Mouse (Mus musculus) liver, postnatal 0 days (tissue): ENCODE results near the gene Rnf41. TPM values are rescaled to one million over a fixed set of nuclear protein-coding genes. Genes with fewer than 3 reads are reported as not detected.
A peak's percentile ranks its signal among the peaks of the same experiment; 100 is the strongest.

Source experiments
- ATAC-seq: fragments of 200-750 bp; cut with Nextera tagmentation; 2 replicates; pipeline ENCODE4 v1.8.0; 2017; ENCODE audit warnings: mild to moderate bottlenecking, moderate library complexity
- DNase-seq: peaks from one replicate; pipeline ENCODE4 v3.0.0-alpha.2; 2016
- H3K27ac ChIP-seq: fragments of 300-500 bp; sonication (generic); 2 replicates; pipeline ENCODE4 v1.5.1; 2014; ENCODE audit warnings: antibody characterized with exemption, moderate library complexity, mild to moderate bottlenecking, low read depth
- H3K27me3 ChIP-seq: fragments of 300-500 bp; sonication (generic); 2 replicates; pipeline ENCODE4 v1.6.1; 2014; ENCODE audit warnings: low read length, control low read depth, mixed read lengths; ENCODE audit not compliant: insufficient read depth
- H3K36me3 ChIP-seq: fragments of 300-500 bp; sonication (generic); replicated peaks from 2 replicates; pipeline ENCODE4 v1.6.1; 2014; ENCODE audit warnings: mild to moderate bottlenecking, control low read depth, low read length, moderate library complexity, mixed read lengths; ENCODE audit not compliant: insufficient read depth
- H3K4me1 ChIP-seq: fragments of 300-500 bp; sonication (generic); 2 replicates; pipeline ENCODE4 v1.6.1; 2014; ENCODE audit warnings: antibody characterized with exemption, mild to moderate bottlenecking, control low read depth; ENCODE audit not compliant: insufficient read depth
- H3K4me2 ChIP-seq: fragments of 300-500 bp; sonication (generic); 2 replicates; pipeline ENCODE4 v1.6.1; 2014; ENCODE audit warnings: low read depth, mild to moderate bottlenecking, low read length, moderate library complexity, mixed read lengths
- H3K4me3 ChIP-seq: fragments of 300-500 bp; sonication (generic); 2 replicates; pipeline ENCODE4 v1.5.1; 2014; ENCODE audit warnings: low read depth, low read length
- H3K9ac ChIP-seq: fragments of 300-500 bp; sonication (generic); replicated peaks from 2 replicates; pipeline ENCODE4 v1.6.1; 2014; ENCODE audit warnings: mild to moderate bottlenecking, moderate library complexity
- H3K9me3 ChIP-seq: fragments of 300-500 bp; sonication (generic); 2 replicates; pipeline ENCODE4 v1.6.1; 2016; ENCODE audit warnings: mild to moderate bottlenecking, control low read depth, low read length, mixed read lengths
- CTCF ChIP-seq: sonication (generic); IDR thresholded peaks from 2 replicates; pipeline ENCODE4 v1.5.1; 2016; ENCODE audit warnings: antibody characterized with exemption, low read depth
- EP300 ChIP-seq: IDR thresholded peaks from 2 replicates; pipeline ENCODE4 v1.6.1; 2016; ENCODE audit warnings: antibody characterized with exemption, low read depth, mild to moderate bottlenecking
- WGBS: fragments of 180-500 bp; shearing (Covaris S2); extraction: QIAGEN DNeasy Blood & Tissue Kit; methylation state at CpG from one replicate; pipeline ENCODE4 v1.1.7; 2014; ENCODE audit not compliant: insufficient replicate concordance; 5-methylcytosine and 5-hydroxymethylcytosine counted together
- polyA plus RNA-seq: library from polyadenylated mRNA; unstranded; fragments of >200 nt; fragmentation: Nextera tagmentation; extraction: Ambion mirVana; gene quantifications from 2 replicates; pipeline ENCODE4 v1.2.1, GENCODE M21; 2015

Gene Rnf41
- polyA plus RNA-seq, 1 experiment from 2014 or later: 7.2 TPM

DNA sequence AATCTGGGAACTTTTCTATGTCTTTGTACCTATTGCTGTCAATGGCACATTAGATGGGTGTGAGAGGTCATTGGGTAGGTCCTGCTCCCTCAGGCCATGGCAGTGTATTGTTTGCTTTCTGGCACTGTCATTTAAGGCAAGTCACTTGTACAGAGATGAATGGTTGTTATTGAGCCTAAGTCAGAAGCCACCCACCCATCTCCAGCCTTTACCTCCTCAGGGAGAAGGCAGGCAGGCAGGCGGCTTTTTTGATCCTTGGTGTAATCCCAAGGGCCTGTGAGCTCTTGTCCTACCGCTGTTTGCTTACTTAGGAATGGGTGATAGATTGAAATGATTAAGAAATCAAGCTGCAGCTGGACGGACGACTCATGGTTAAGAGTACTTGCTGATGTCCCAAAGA is 18.0 kb downstream of the Rnf41 start:
- no peak for DNase-seq
- 87% methylated on average over 4 of the region's 4 CpGs for WGBS
- no peak for ATAC-seq
- no peak for TF ChIP-seq CTCF
- TF ChIP-seq EP300: no peak
- peaks cover 11% of the 10 kb centered on the region for H3K36me3 ChIP-seq
- no peak overlapping the region for H3K4me3 ChIP-seq
- no peaks in the 10 kb centered on the region for H3K4me1 ChIP-seq
- H3K27me3 ChIP-seq: no peaks in the 10 kb centered on the region
- no peak overlapping the region for H3K4me2 ChIP-seq
- no peak overlapping the region for H3K27ac ChIP-seq
- no peak overlapping the region for H3K9ac ChIP-seq
- no peaks in the 10 kb centered on the region for H3K9me3 ChIP-seq

DNA sequence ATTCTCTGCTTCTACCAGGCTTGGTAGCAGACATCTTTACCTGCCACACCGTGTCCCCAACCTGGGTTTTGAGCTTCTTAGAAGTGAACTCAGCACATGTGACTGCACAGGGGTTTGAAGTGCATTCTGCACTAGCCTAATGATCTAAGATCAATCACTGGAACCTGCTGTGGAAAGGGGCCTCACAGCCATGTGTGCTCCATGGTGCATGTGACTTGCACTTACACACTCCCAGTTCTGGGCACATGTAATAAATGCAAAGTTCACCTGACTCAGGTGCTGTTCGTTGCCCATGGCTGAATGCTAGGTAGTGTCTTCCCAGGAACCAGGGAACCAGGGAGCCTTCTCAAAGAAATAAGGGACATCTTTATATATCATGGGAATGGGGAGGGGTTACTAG is 22.0 kb downstream of the Rnf41 start:
- Histone ChIP-seq H3K27ac (no peak overlapping the region), H3K27me3 (no peaks in the 10 kb centered on the region), H3K36me3 (peaks cover 36% of the 10 kb centered on the region), H3K9ac (no peak overlapping the region), H3K9me3 (no peaks in the 10 kb centered on the region), H3K4me1 (no peaks in the 10 kb centered on the region), H3K4me3 (no peak overlapping the region), H3K4me2 (no peak overlapping the region)
- TF ChIP-seq CTCF (no peak), EP300 (no peak)
- 78% methylated on average over 2 of the region's 2 CpGs for WGBS
- ATAC-seq (no peak), DNase-seq (no peak)

DNA sequence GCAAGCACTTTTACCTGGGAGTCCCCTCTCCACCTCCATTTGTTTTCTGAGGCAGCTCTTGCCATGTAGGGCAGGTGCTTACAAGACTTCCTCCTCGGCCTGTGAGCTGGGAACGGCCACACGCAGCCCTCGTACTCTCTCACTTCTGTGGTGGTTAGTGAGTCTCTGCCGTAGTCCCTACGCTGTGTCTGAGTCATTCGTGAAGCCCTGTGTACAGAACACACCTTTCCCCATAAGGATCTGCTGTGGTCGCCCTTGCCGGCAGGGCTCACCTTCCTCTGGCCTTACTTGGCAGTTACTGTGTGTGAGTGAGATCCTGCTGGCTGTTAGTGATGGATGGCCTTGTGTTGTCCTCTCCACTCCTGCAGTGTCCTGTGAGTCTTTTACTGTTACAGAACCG is 23.2 kb downstream of the Rnf41 start:
- Histone ChIP-seq H3K9me3 (no peaks in the 10 kb centered on the region), H3K27ac (peak overlapping the region; percentile 58), H3K4me1 (peaks cover 4% of the 10 kb centered on the region; the same call in 1 of the 2 replicates), H3K27me3 (no peaks in the 10 kb centered on the region), H3K36me3 (peaks cover 36% of the 10 kb centered on the region), H3K4me2 (no peak overlapping the region), H3K4me3 (no peak overlapping the region), H3K9ac (no peak overlapping the region)
- ATAC-seq (no peak; the same call in 1 of the 2 replicates), DNase-seq (no peak)
- WGBS: 69% methylated on average over 10 of the region's 10 CpGs
- no peak for TF ChIP-seq EP300
- TF ChIP-seq CTCF: no peak

DNA sequence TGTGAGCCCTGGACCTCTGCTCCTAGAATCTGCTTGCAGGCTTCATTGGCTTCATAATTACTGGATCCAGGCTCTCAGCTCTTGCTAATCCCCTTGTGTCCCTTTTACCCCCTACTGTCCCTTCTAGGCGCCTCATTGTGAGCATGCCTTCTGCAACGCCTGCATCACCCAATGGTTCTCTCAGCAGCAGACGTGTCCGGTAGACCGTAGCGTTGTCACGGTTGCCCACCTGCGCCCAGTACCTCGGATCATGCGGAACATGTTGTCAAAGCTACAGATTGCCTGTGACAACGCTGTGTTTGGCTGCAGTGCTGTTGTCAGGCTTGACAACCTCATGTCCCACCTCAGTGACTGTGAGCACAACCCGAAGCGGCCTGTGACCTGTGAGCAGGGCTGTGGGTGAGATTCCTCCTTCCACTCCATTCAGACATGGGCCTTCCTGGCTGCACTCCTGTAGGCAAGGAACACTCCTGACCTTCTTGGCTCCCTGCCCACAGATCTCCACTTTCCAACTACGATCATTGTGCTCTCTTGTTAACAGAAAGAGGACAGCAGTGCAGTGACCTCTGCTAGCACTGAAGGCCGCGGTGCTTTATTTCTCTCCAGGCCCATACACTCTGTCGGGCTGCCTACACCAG is 23.8 kb downstream of the Rnf41 start:
- no peak overlapping the region for H3K9ac ChIP-seq
- H3K4me3 ChIP-seq: no peak overlapping the region
- H3K9me3 ChIP-seq: no peaks in the 10 kb centered on the region
- DNase-seq: peak; percentile 54
- ATAC-seq: peak; percentile 49
- no peak for TF ChIP-seq EP300
- TF ChIP-seq CTCF: no peak
- peaks cover 37% of the 10 kb centered on the region for H3K36me3 ChIP-seq
- H3K27ac ChIP-seq: peak overlapping the region; percentile 58
- H3K27me3 ChIP-seq: no peaks in the 10 kb centered on the region
- WGBS: 69% methylated on average over 17 of the region's 17 CpGs
- H3K4me1 ChIP-seq: peaks cover 5% of the 10 kb centered on the region; the same call in 1 of the 2 replicates
- no peak overlapping the region for H3K4me2 ChIP-seq

DNA sequence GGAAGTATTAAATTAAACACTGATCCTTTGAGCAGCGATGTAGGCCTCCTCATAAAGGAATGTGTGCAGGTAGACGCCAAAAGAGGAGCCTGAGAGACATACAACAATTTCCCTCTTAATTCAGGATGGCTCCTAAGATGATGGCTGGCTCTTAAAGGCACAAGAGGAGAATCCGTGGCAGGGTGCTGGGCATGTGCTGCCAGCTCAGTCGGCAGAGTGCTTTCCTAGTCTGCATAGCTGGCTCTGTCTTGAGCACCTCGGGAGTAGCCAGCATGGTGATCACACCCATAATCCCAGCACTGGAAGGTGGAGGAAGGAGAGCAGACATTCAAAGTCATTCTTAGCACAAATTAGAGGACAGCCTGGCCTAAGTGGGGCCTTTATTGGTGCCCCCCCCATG is 24.4 kb downstream of the Rnf41 start:
- Histone ChIP-seq H3K9ac (no peak overlapping the region; the same call in 1 of the 2 replicates), H3K27ac (peak overlapping the region; percentile 58), H3K4me3 (no peak overlapping the region), H3K36me3 (peaks cover 37% of the 10 kb centered on the region), H3K27me3 (no peaks in the 10 kb centered on the region), H3K9me3 (no peaks in the 10 kb centered on the region), H3K4me2 (no peak overlapping the region), H3K4me1 (peaks cover 5% of the 10 kb centered on the region; the same call in 1 of the 2 replicates)
- DNase-seq: no peak
- WGBS: 79% methylated on average over 5 of the region's 5 CpGs
- TF ChIP-seq CTCF: no peak
- no peak for TF ChIP-seq EP300
- ATAC-seq: no peak

DNA sequence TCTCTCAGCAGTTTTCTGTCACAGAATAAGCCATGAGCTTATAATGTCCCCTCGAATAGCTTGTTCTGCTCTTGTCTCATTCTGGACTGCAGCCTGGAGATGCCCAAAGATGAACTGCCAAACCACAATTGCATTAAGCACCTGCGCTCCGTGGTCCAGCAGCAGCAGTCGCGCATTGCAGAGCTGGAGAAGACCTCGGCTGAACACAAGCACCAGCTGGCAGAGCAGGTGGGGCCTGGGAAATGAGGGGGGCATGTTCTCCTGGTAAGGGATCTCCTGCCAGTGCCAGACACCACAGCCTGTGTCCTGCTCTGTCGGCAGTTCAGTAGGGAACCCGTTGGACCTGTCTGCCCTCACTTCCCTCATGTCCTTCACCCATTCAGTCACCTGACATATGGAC is 24.9 kb downstream of the Rnf41 start:
- no peaks in the 10 kb centered on the region for H3K27me3 ChIP-seq
- TF ChIP-seq CTCF: no peak
- no peak for TF ChIP-seq EP300
- H3K36me3 ChIP-seq: peaks cover 39% of the 10 kb centered on the region
- DNase-seq (peak; percentile 19), ATAC-seq (no peak)
- H3K9ac ChIP-seq: no peak overlapping the region
- 75% methylated on average over 8 of the region's 8 CpGs for WGBS
- no peak overlapping the region for H3K4me2 ChIP-seq
- peak overlapping the region; percentile 58; the same call in 1 of the 2 replicates for H3K27ac ChIP-seq
- no peak overlapping the region for H3K4me3 ChIP-seq
- H3K9me3 ChIP-seq: no peaks in the 10 kb centered on the region
- H3K4me1 ChIP-seq: peaks cover 5% of the 10 kb centered on the region; the same call in 1 of the 2 replicates
